Mouse (Mus musculus): ENCODE measurements around the gene Ttc41. TPM values are rescaled to one million over a fixed set of nuclear protein-coding genes. Genes with fewer than 3 reads are reported as not detected.

The Ttc41 gene
- polyA plus RNA-seq, 1 experiment from 2014 or later, result 2.1 TPM

DNA sequence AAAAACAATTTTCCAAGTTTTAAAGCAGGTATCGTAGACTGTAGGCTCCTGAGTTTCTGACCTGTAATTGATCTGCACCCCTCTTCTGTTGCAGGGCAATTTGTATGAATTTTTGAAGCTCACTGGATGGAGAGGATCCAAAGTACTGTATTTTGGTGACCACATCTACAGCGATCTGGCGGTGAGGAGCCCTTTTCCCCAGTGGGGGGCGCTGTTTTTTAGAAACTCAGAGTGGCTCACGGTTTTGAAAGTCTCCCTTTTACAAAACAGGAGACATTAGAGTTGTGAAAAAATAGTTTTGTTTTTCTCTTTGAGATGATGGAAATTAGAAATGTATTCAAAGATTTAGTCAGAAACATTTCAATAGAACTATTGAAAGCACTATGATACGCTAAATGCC, 118.5 kb downstream of the Ttc41 start:
- DNase-seq (ENCODE audit: low spot score), result no peak

DNA sequence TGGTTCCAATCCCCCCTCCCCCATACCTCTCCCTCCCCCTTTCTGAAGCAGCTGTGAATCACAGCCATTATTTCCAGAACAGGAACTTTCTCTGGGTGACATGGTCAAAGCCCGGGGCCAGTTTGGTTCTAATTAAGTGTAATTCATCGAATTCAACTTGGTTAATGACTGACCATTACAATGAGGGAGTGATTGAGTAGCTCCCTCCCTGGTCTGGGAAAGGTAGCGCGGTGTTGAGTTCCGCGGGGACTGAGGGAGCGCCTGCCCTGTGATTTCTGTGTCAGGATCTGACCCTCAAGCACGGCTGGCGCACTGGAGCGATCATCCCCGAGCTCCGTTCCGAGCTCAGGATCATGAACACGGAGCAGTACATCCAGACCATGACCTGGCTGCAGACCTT, 119.3 kb downstream of the Ttc41 start:
- DNase-seq (ENCODE audit: low spot score), result no peak

DNA sequence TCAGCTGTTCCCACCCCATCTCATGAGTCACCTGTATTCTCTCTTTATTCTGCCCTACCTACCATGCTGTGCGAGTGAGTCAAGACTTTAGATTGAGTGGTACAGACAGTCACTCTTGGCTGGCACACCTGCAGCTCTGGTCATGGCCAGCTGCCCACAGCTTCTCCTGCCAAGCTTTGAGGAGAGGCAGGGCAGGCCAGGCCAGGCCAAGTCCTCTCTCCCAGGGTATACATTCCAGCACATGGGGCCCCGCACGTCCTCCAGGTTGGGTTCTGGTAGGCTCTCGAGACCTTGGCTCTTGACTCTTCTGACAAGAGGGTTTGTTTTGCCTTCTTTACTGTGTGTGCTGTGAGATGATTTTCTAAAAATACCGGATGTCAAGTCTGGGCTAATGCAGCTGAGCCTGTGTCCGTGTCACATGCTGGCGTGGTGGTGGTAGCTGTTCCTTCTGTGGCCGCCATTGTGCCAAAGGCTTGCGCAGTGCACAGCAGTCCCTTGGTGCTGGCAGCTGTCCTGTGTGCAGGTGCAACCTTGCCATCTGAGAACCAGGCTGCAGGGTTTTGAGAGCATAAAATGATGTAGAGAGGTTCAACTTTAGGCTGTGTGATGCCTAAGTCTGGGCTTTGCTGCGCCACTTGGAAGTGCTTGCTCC, 120.4 kb downstream of the Ttc41 start:
- no peak for DNase-seq (ENCODE audit: low spot score)

Small RNA genes lying within 50 kb of the gene (microRNA-seq; reads per million reads assigned to microRNA genes)
- gene Gm25745 (ENCODE audit: borderline number of aligned reads), result 2.1 reads per million

Other genes with a start within 250 kb of the Ttc41 start
- gene Syn3, start 206.9 kb upstream of the Ttc41 start, polyA plus RNA-seq (2015; fragmentation: Nextera tagmentation; extraction: Ambion mirVana), result 0.98 and 1.1 TPM in 2 replicates
- 239 and 324 TPM in 2 replicates for gene Hsp90b1, start 302 bp upstream of the Ttc41 start, polyA plus RNA-seq (2015; fragmentation: Nextera tagmentation; extraction: Ambion mirVana)
- gene Gm49358, start 58.2 kb downstream of the Ttc41 start, polyA plus RNA-seq (2015; fragmentation: Nextera tagmentation; extraction: Ambion mirVana), result 0.28 TPM in 1 of 2 replicates, not detected in the other
- 0.59 and 0.61 TPM in 2 replicates for gene Nt5dc3, start 73.2 kb downstream of the Ttc41 start, polyA plus RNA-seq (2015; fragmentation: Nextera tagmentation; extraction: Ambion mirVana)